Mouse (Mus musculus): ENCODE data around the gene Glo1. TPM values are rescaled to one million over a fixed set of nuclear protein-coding genes. Genes with fewer than 3 reads are reported as not detected.
A peak's percentile ranks its signal among the peaks of the same experiment; 100 is the strongest.

Glo1 gene
- polyA plus RNA-seq, 1 experiment: 80.9 TPM

DNA sequence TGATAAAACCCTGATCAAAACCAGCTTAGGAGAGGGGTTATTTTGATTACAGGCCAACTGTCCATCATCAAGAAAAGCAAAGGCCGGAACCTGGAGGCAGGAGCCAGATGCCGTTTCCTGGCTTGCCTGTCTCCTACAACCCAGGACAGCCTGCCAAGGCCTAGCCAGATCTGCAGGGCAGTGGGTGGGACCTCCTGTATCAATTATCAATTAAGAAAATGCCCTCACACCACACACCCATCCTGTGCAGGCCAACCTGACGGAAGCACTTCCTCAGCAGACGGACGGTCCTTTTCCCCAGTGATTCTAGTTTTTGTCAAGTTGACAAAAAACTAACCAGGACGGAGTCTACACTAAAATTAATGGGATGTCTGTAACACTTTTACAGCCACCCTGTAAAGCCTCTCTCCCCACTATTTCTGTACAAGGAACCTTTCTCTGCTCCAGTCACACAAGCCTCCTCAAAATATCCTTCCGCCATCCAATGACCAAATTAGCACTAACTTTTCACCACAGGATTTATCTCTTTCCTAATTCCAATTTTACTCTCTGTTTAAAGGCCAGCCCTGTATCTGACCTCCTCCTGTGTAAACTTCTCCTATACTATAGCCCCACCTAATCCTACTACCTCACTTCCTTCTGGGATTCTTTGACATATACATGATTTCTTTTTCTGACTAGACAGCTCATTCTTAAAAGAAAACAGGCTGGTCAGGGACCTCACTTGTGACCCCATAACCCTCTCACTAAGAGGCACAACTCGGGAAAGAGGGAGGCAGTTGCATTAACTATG lies 52.5 kb downstream of the Glo1 start:
- Histone ChIP-seq H3K27ac (ENCODE audit: control insufficient read depth, insufficient read depth, low read depth, low read length, poor library complexity) (0 out of 2 replicates have a peak overlapping the region, but pooled peaks have one; percentile 28), H3K4me1 (ENCODE audit: control insufficient read depth, insufficient read depth, low read length) (peaks cover 2% of the 10 kb centered on the region; the same call in 1 of the 2 replicates), H3K4me3 (replicated peaks; ENCODE audit: control insufficient read depth, low read depth, low read length) (no peak overlapping the region)
- TF ChIP-seq CTCF (IDR thresholded peaks at IDR 0.05; ENCODE audit: control insufficient read depth, insufficient read depth, low read length) (no peak), POLR2A (IDR thresholded peaks at IDR 0.05; ENCODE audit: borderline replicate concordance, control insufficient read depth, low read depth, low read length) (no peak)
- 49% methylated on average over 8 of the region's 8 CpGs for WGBS

DNA sequence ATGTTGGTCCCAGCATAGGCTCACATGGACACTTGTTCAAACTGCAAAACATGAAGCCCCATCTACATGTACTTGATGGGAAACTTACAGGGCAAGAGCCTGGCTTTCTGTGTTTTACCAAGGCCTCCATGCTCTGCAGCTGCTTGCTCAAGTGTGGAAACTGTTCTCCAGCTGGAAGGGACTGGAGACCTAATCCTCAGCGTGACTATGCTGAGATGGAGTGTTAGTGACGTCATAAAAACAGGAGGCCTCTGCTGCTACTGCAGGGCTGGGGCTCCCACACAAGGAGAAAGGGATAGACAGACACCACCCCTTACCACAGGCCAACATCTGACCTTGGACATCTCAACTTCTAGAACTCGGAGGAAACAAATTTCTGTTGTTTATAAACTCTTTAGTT lies 55.7 kb downstream of the Glo1 start:
- Histone ChIP-seq H3K4me3 (replicated peaks; ENCODE audit: control insufficient read depth, low read depth, low read length) (no peak overlapping the region), H3K27ac (ENCODE audit: control insufficient read depth, insufficient read depth, low read depth, low read length, poor library complexity) (no peak overlapping the region), H3K4me1 (ENCODE audit: control insufficient read depth, insufficient read depth, low read length) (peaks cover 2% of the 10 kb centered on the region; the same call in 1 of the 2 replicates)
- WGBS: 76% methylated on average over 3 of the region's 3 CpGs
- TF ChIP-seq POLR2A (IDR thresholded peaks at IDR 0.05; ENCODE audit: borderline replicate concordance, control insufficient read depth, low read depth, low read length) (no peak), CTCF (IDR thresholded peaks at IDR 0.05; ENCODE audit: control insufficient read depth, insufficient read depth, low read length) (no peak)

DNA sequence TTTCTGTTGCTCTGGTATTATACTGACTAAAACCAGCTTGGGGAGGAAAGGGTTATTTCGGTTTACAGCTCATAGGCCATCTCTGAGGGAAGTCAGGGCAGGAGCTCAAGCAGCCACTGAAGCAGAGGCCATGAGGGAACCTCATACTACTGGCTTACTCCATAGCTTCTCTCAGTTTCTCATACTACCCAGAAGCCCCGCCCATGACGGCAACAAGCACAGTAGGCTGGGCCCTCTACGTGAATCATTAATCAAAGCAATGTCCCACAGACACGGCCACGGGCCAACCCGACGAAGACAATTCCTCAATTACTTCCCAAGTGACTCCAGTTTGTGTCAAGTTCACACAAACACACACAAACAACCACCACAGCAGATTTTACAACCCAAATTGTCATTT lies 56.5 kb downstream of the Glo1 start:
- no peak for TF ChIP-seq CTCF (IDR thresholded peaks at IDR 0.05; ENCODE audit: control insufficient read depth, insufficient read depth, low read length)
- 46% methylated on average over 8 of the region's 8 CpGs for WGBS

DNA sequence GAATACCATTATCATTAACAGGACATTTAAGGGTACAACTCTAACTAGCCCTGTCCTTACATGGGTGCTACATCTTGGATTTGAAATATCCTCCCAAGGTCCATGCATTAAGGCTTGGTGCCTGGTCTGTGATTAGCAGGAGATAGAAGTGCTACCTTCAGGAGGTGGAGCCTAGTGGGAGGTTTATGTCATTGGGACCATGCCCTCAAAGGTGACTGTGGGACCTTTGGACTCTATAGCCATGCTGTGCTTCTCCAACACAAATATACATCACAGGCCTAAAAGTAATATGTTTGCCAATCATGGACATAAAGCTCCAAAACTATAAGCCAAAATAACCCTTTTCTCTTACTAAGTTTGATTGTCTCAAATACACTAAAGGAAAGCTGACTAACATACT lies 58.2 kb downstream of the Glo1 start:
- Histone ChIP-seq H3K27ac (ENCODE audit: control insufficient read depth, insufficient read depth, low read depth, low read length, poor library complexity) (no peak overlapping the region), H3K4me1 (ENCODE audit: control insufficient read depth, insufficient read depth, low read length) (no peaks in the 10 kb centered on the region), H3K4me3 (replicated peaks; ENCODE audit: control insufficient read depth, low read depth, low read length) (no peak overlapping the region)
- no peak for TF ChIP-seq CTCF (IDR thresholded peaks at IDR 0.05; ENCODE audit: control insufficient read depth, insufficient read depth, low read length)
- TF ChIP-seq POLR2A (IDR thresholded peaks at IDR 0.05; ENCODE audit: borderline replicate concordance, control insufficient read depth, low read depth, low read length): no peak

More for the DNA sequence above, 56.5 kb downstream of the Glo1 start:
- H3K4me1 ChIP-seq (ENCODE audit: control insufficient read depth, insufficient read depth, low read length): peaks cover 1% of the 10 kb centered on the region; the same call in 1 of the 2 replicates
- no peak overlapping the region for H3K4me3 ChIP-seq (replicated peaks; ENCODE audit: control insufficient read depth, low read depth, low read length)
- H3K27ac ChIP-seq (ENCODE audit: control insufficient read depth, insufficient read depth, low read depth, low read length, poor library complexity): no peak overlapping the region

DNA sequence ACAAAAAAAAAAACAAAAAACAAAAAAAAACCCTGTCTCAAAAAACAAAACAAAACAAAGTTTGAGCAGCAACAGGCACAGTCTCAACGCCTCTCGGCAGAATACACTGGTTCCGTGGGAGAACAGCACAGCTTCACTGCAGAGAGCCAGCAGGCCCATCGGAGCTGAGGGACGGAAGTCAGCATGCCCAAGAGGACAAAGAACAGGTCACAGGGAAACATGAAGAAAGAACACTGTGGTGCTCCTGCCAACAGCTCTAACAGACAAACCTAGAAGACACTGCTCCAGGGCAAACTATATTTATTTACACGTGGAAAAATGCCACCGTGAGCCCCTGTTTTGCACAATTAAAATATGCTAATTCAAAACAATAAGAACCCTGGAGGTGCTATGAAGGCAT lies 61.7 kb downstream of the Glo1 start:
- TF ChIP-seq CTCF (IDR thresholded peaks at IDR 0.05; ENCODE audit: control insufficient read depth, insufficient read depth, low read length) (no peak), POLR2A (IDR thresholded peaks at IDR 0.05; ENCODE audit: borderline replicate concordance, control insufficient read depth, low read depth, low read length) (no peak)
- Histone ChIP-seq H3K4me3 (replicated peaks; ENCODE audit: control insufficient read depth, low read depth, low read length) (no peak overlapping the region), H3K27ac (ENCODE audit: control insufficient read depth, insufficient read depth, low read depth, low read length, poor library complexity) (no peak overlapping the region), H3K4me1 (ENCODE audit: control insufficient read depth, insufficient read depth, low read length) (no peaks in the 10 kb centered on the region)
- WGBS: 82% methylated on average over 7 of the region's 7 CpGs

DNA sequence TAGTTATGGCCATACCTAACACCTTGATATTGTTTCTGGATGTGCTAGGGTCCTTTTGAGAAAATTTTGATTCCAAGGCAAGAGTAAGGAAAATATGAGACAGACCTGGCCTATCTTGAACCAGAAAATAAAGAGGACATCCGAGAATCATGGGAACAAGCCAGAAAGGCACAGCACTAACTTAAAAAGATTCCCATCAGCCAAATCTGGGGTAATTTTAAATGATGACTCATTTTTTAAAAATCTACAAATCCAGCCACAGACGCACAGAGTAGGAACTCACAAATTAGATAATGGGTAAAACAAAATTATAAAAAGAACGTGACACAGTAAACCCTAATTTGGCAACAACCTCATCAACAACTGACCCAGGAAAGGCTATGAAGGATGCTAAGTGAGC lies 62.3 kb downstream of the Glo1 start:
- H3K4me3 ChIP-seq (replicated peaks; ENCODE audit: control insufficient read depth, low read depth, low read length): no peak overlapping the region
- WGBS: 70% methylated on average over 3 of the region's 3 CpGs
- H3K4me1 ChIP-seq (ENCODE audit: control insufficient read depth, insufficient read depth, low read length): no peaks in the 10 kb centered on the region
- TF ChIP-seq CTCF (IDR thresholded peaks at IDR 0.05; ENCODE audit: control insufficient read depth, insufficient read depth, low read length) (no peak), POLR2A (IDR thresholded peaks at IDR 0.05; ENCODE audit: borderline replicate concordance, control insufficient read depth, low read depth, low read length) (no peak)
- no peak overlapping the region for H3K27ac ChIP-seq (ENCODE audit: control insufficient read depth, insufficient read depth, low read depth, low read length, poor library complexity)

DNA sequence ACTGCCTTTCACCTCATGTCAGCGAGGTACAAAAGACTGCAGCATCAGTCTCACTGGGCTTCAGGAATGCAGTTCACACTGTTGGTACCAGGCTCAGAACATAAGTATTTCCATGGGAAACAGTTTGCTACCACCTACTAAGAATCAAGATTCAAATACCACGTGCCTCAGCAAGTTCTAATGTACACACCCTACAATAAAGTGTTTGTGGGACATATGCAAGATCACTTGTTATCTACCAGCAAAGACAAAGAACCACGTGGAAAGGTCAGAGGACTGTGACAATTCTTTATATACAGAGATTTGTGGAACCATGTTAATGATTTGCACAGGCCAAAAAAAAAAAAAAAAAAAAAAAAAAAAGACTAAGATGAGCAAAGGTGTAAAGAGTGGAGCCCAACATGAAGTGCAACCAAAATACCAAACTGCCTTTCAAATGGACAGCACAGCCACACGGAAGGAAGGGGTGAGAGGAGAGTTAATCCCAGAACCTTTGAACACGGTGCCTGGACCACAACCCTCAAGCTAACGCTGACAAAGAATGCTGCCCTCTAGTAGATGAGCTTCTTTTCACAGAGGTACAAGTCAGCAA lies 63.1 kb downstream of the Glo1 start:
- Histone ChIP-seq H3K4me3 (replicated peaks; ENCODE audit: control insufficient read depth, low read depth, low read length) (no peak overlapping the region), H3K4me1 (ENCODE audit: control insufficient read depth, insufficient read depth, low read length) (no peaks in the 10 kb centered on the region), H3K27ac (ENCODE audit: control insufficient read depth, insufficient read depth, low read depth, low read length, poor library complexity) (no peak overlapping the region)
- TF ChIP-seq CTCF (IDR thresholded peaks at IDR 0.05; ENCODE audit: control insufficient read depth, insufficient read depth, low read length) (no peak), POLR2A (IDR thresholded peaks at IDR 0.05; ENCODE audit: borderline replicate concordance, control insufficient read depth, low read depth, low read length) (no peak)
- WGBS: 76% methylated on average over 6 of the region's 6 CpGs

DNA sequence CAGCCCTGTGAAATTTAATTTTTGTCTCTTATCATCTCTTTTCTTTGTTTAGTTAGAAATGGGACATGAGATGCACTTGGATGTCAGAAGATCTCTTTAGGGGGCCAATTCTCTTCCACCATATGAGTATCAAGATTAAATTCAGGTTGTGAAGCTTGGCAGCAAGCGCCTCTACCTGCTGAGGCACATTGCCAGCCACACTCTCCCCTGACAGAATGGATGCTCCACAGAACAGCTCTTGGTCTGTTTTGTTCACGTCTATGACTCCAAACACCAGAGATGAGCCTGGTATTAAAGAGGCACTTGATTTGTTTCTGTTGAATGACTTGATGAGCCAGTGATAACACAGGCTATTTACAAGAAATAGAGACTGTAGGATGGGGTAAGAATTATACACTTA lies 63.9 kb downstream of the Glo1 start:
- TF ChIP-seq CTCF (IDR thresholded peaks at IDR 0.05; ENCODE audit: control insufficient read depth, insufficient read depth, low read length) (no peak), POLR2A (IDR thresholded peaks at IDR 0.05; ENCODE audit: borderline replicate concordance, control insufficient read depth, low read depth, low read length) (no peak)
- 79% methylated on average over 2 of the region's 2 CpGs for WGBS
- H3K4me1 ChIP-seq (ENCODE audit: control insufficient read depth, insufficient read depth, low read length): no peaks in the 10 kb centered on the region
- no peak overlapping the region for H3K4me3 ChIP-seq (replicated peaks; ENCODE audit: control insufficient read depth, low read depth, low read length)
- H3K27ac ChIP-seq (ENCODE audit: control insufficient read depth, insufficient read depth, low read depth, low read length, poor library complexity): no peak overlapping the region

Data from bone marrow, adult 2 months (tissue).